In the genomic region with DNA sequence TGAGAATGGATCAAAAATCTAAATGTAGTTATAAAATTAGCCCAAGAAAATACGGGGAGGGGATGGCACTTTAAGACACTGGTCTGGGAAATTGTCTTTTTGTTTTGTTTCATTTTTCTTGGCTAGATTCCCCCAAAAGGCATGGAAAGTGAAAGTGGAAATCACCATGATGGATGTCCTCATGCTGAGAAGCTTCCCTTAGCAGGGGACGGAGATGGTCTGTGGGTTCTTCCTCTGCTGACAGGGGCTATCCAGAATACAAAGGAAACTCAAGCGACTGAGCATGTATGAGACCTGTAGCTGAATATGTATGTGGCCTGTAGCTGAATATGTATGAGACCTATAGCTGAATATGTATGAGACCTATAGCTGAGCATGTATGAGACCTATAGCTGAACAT, we compare ENCODE assay signal across 20 mouse cellular contexts. TPM values are rescaled to one million over a fixed set of nuclear protein-coding genes. Genes with fewer than 3 reads are reported as not detected.
DNase-seq lines count a peak whose midpoint lies in the region; ATAC-seq and TF ChIP-seq lines count a peak whose summit lies in the region.
"Had no signal": no experiment of that assay in that cellular context is flagged by ENCODE, and none has a peak within 500 bp of the region (broad histone marks: within the 10 kb centered on the region; RNA-seq: fewer than 3 reads in every experiment).

No protein-coding gene starts in this region.

- TF ChIP-seq POLR2A in lung, adult 2 months (IDR thresholded peaks at IDR 0.05; ENCODE audit: borderline replicate concordance, extremely low read depth, low read depth, low read length) = no peak

- 52% methylated on average over 3 of the region's 3 CpGs for WGBS in hindbrain, embryonic 14.5 days
- 61% methylated on average over 3 of the region's 3 CpGs for WGBS in hindbrain, embryonic 13.5 days
- 71% methylated on average over 3 of the region's 3 CpGs for WGBS in kidney, postnatal 0 days
- 78% methylated on average over 3 of the region's 3 CpGs for WGBS in kidney, embryonic 14.5 days
- WGBS in lung, embryonic 14.5 days = 53% methylated on average over 3 of the region's 3 CpGs
- WGBS in lung, adult 2 months = 35% methylated on average over 3 of the region's 3 CpGs

- intact Hi-C loops in gastrocnemius, adult 2 months (cut with DNase I) = no loop called here

- H3K36me3 ChIP-seq in hindbrain, embryonic 14.5 days (replicated peaks; ENCODE audit: control insufficient read depth, insufficient read depth) = no peaks in the 10 kb centered on the region
- no peaks in the 10 kb centered on the region for H3K36me3 ChIP-seq in hindbrain, embryonic 13.5 days
- H3K36me3 ChIP-seq in kidney, postnatal 0 days (ENCODE audit: insufficient read depth, low read length) = no peaks in the 10 kb centered on the region
- H3K36me3 ChIP-seq in kidney, embryonic 14.5 days (ENCODE audit: control insufficient read depth, insufficient read depth, low read length) = no peaks in the 10 kb centered on the region
- no peaks in the 10 kb centered on the region for H3K36me3 ChIP-seq in lung, embryonic 14.5 days (ENCODE audit: insufficient read depth)
- H3K36me3 ChIP-seq: embryonic facial prominence, embryonic 12.5 days; forebrain, embryonic 15.5 days; heart, embryonic 12.5 days; hindbrain, embryonic 10.5 days had no signal

- peaks cover 3% of the 10 kb centered on the region; the same call in 1 of the 2 replicates for H3K9me3 ChIP-seq in hindbrain, embryonic 14.5 days (ENCODE audit: control insufficient read depth, low read length)
- no peaks in the 10 kb centered on the region for H3K9me3 ChIP-seq in hindbrain, embryonic 13.5 days
- no peaks in the 10 kb centered on the region for H3K9me3 ChIP-seq in kidney, postnatal 0 days (replicated peaks; ENCODE audit: low read length)
- no peaks in the 10 kb centered on the region for H3K9me3 ChIP-seq in kidney, embryonic 14.5 days (ENCODE audit: control insufficient read depth, low read length)
- no peaks in the 10 kb centered on the region for H3K9me3 ChIP-seq in lung, embryonic 14.5 days (ENCODE audit: low read depth, low read length)
- H3K9me3 ChIP-seq: embryonic facial prominence, embryonic 12.5 days; forebrain, embryonic 15.5 days; heart, embryonic 12.5 days; hindbrain, embryonic 10.5 days had no signal

- H3K4me1 ChIP-seq in hindbrain, embryonic 14.5 days (replicated peaks; ENCODE audit: control insufficient read depth, insufficient read depth, low read length) = no peaks in the 10 kb centered on the region
- H3K4me1 ChIP-seq in hindbrain, embryonic 13.5 days (replicated peaks) = no peaks in the 10 kb centered on the region
- no peaks in the 10 kb centered on the region for H3K4me1 ChIP-seq in kidney, postnatal 0 days (replicated peaks; ENCODE audit: insufficient read depth, low read length)
- H3K4me1 ChIP-seq in kidney, embryonic 14.5 days (ENCODE audit: control insufficient read depth, insufficient read depth, low read length) = no peaks in the 10 kb centered on the region; the same call in 1 of the 2 replicates
- H3K4me1 ChIP-seq in lung, embryonic 14.5 days (ENCODE audit: insufficient read depth) = peaks cover 3% of the 10 kb centered on the region; the same call in 1 of the 2 replicates
- H3K4me1 ChIP-seq in lung, adult 2 months (ENCODE audit: control insufficient read depth, insufficient read depth, low read length) = no peaks in the 10 kb centered on the region; the same call in 1 of the 2 replicates
- H3K4me1 ChIP-seq: embryonic facial prominence, embryonic 12.5 days; forebrain, embryonic 15.5 days; heart, embryonic 12.5 days; hindbrain, embryonic 10.5 days had no signal

- no peak overlapping the region for H3K4me2 ChIP-seq in hindbrain, embryonic 14.5 days (replicated peaks)
- H3K4me2 ChIP-seq in hindbrain, embryonic 13.5 days = no peak overlapping the region
- H3K4me2 ChIP-seq in kidney, postnatal 0 days (ENCODE audit: low read length) = no peak overlapping the region
- no peak overlapping the region for H3K4me2 ChIP-seq in kidney, embryonic 14.5 days (replicated peaks; ENCODE audit: low read depth, low read length)
- H3K4me2 ChIP-seq in lung, embryonic 14.5 days = no peak overlapping the region
- H3K4me2 ChIP-seq: embryonic facial prominence, embryonic 12.5 days; forebrain, embryonic 15.5 days; heart, embryonic 12.5 days had no signal

- DNase-seq in hindbrain, embryonic 14.5 days (ENCODE audit: low spot score) = peak; percentile 27
- peak; percentile 44 for DNase-seq in kidney, postnatal 0 days (ENCODE audit: low spot score)
- peak; percentile 40 for DNase-seq in lung, embryonic 14.5 days
- no peak for DNase-seq in lung, adult 2 months
- peak; percentile 45 for DNase-seq in adipocyte (ENCODE audit: low spot score)
- no peak for DNase-seq in gastrocnemius, adult 2 months
- DNase-seq: B cell, adult 2 months; cerebellum, adult 11-12 months; cerebellum, adult 9-10 months; cerebellum, postnatal 25 days; gastrocnemius, postnatal 10 days; heart, adult 2 months had no signal

- no peak overlapping the region for H3K27ac ChIP-seq in hindbrain, embryonic 14.5 days
- no peak overlapping the region for H3K27ac ChIP-seq in hindbrain, embryonic 13.5 days
- H3K27ac ChIP-seq in kidney, postnatal 0 days = no peak overlapping the region
- H3K27ac ChIP-seq in kidney, embryonic 14.5 days (ENCODE audit: low read depth, low read length) = no peak overlapping the region
- no peak overlapping the region for H3K27ac ChIP-seq in lung, embryonic 14.5 days (ENCODE audit: low read depth)
- H3K27ac ChIP-seq in gastrocnemius, adult 2 months = no peak overlapping the region
- H3K27ac ChIP-seq: embryonic facial prominence, embryonic 12.5 days; forebrain, embryonic 15.5 days; heart, adult 2 months; hindbrain, embryonic 10.5 days had no signal

- no peak overlapping the region for H3K9ac ChIP-seq in hindbrain, embryonic 14.5 days
- H3K9ac ChIP-seq in hindbrain, embryonic 13.5 days = no peak overlapping the region
- H3K9ac ChIP-seq in kidney, postnatal 0 days (ENCODE audit: low read depth, low read length) = no peak overlapping the region
- H3K9ac ChIP-seq in kidney, embryonic 14.5 days (ENCODE audit: low read depth, low read length) = no peak overlapping the region
- no peak overlapping the region for H3K9ac ChIP-seq in lung, embryonic 14.5 days
- H3K9ac ChIP-seq: embryonic facial prominence, embryonic 12.5 days; forebrain, embryonic 15.5 days; heart, embryonic 12.5 days had no signal

- no peak for ATAC-seq in hindbrain, embryonic 14.5 days (ENCODE audit: low FRiP score)
- no peak for ATAC-seq in hindbrain, embryonic 13.5 days (ENCODE audit: low FRiP score)
- no peak for ATAC-seq in kidney, postnatal 0 days (replicated peaks; ENCODE audit: low FRiP score, low read depth)
- no peak for ATAC-seq in kidney, embryonic 14.5 days (ENCODE audit: low FRiP score, low TSS enrichment)
- no peak for ATAC-seq in lung, embryonic 14.5 days (ENCODE audit: insufficient read depth)
- ATAC-seq: forebrain, embryonic 15.5 days; hindbrain, embryonic 16.5 days had no signal

- H3K4me3 ChIP-seq in hindbrain, embryonic 14.5 days (replicated peaks; ENCODE audit: low read length) = no peak overlapping the region
- no peak overlapping the region for H3K4me3 ChIP-seq in hindbrain, embryonic 13.5 days
- no peak overlapping the region for H3K4me3 ChIP-seq in kidney, postnatal 0 days (replicated peaks; ENCODE audit: low read depth, low read length)
- H3K4me3 ChIP-seq in kidney, embryonic 14.5 days (ENCODE audit: low read length) = no peak overlapping the region
- H3K4me3 ChIP-seq in lung, embryonic 14.5 days (ENCODE audit: low read depth, low read length) = no peak overlapping the region
- no peak overlapping the region for H3K4me3 ChIP-seq in lung, adult 2 months (replicated peaks; ENCODE audit: extremely low read depth, low read depth, low read length)
- H3K4me3 ChIP-seq in gastrocnemius, adult 2 months = no peak overlapping the region
- H3K4me3 ChIP-seq: embryonic facial prominence, embryonic 12.5 days; forebrain, embryonic 15.5 days; heart, adult 2 months; heart, embryonic 12.5 days; hindbrain, embryonic 10.5 days had no signal

- TF ChIP-seq CTCF in kidney, postnatal 0 days (IDR thresholded peaks at IDR 0.05; ENCODE audit: low read depth) = no peak
- no peak for TF ChIP-seq CTCF in lung, embryonic 14.5 days (IDR thresholded peaks at IDR 0.05; ENCODE audit: low read depth)
- no peak for TF ChIP-seq CTCF in lung, adult 2 months (IDR thresholded peaks at IDR 0.05; ENCODE audit: insufficient read depth, low read length)
- no peak for TF ChIP-seq CTCF in gastrocnemius, adult 2 months (IDR thresholded peaks at IDR 0.05)

- H3K27me3 ChIP-seq in hindbrain, embryonic 14.5 days (ENCODE audit: control insufficient read depth, insufficient read depth, low read length) = no peaks in the 10 kb centered on the region
- H3K27me3 ChIP-seq in hindbrain, embryonic 13.5 days = no peaks in the 10 kb centered on the region
- no peaks in the 10 kb centered on the region for H3K27me3 ChIP-seq in kidney, postnatal 0 days (ENCODE audit: insufficient read depth, low read length)
- H3K27me3 ChIP-seq in kidney, embryonic 14.5 days (ENCODE audit: control insufficient read depth, insufficient read depth, low read length) = no peaks in the 10 kb centered on the region
- no peaks in the 10 kb centered on the region for H3K27me3 ChIP-seq in lung, embryonic 14.5 days (ENCODE audit: insufficient read depth, low read length)
- H3K27me3 ChIP-seq: embryonic facial prominence, embryonic 12.5 days; forebrain, embryonic 15.5 days; heart, embryonic 12.5 days had no signal

RNA-seq across cellular contexts. Expression of gene Rarb, which starts 46.0 kb away (rescaled TPM):
- 27.5 and 28.1 TPM in 2 replicates for polyA plus RNA-seq in hindbrain, embryonic 14.5 days (2014; fragmentation: Nextera tagmentation; extraction: Ambion mirVana)
- polyA plus RNA-seq in hindbrain, embryonic 13.5 days (2015; fragmentation: Nextera tagmentation; extraction: Ambion mirVana) = 18.8 and 24.2 TPM in 2 replicates
- 19.3 and 20.8 TPM in 2 replicates for polyA plus RNA-seq in kidney, postnatal 0 days (2015; fragmentation: Nextera tagmentation; extraction: Ambion mirVana)
- polyA plus RNA-seq in kidney, embryonic 14.5 days (2014; fragmentation: Nextera tagmentation; extraction: Ambion mirVana) = 31.3 and 44.3 TPM in 2 replicates
- 17.3 and 17.9 TPM in 2 replicates for polyA plus RNA-seq in lung, embryonic 14.5 days (2014; fragmentation: Nextera tagmentation; extraction: Ambion mirVana)
- polyA plus RNA-seq in lung, adult 2 months (2012; rRNA removed) = 16.1 and 19.3 TPM in 2 replicates
- 10 to 100 TPM; 12.9 to 13.1 TPM for total RNA-seq in gastrocnemius, adult 2 months (2021)
- total RNA-seq: MEL had no signal

Comparison
In these comparisons a context has a peak if more than half of its experiments do, and no peak if none do; other contexts are left out.
1. DNase-seq: peak in hindbrain, embryonic 14.5 days (single experiment), kidney, postnatal 0 days (single experiment), lung, embryonic 14.5 days (single experiment) and adipocyte (single experiment); none in lung, adult 2 months (single experiment) and gastrocnemius, adult 2 months (single experiment).